Mouse (Mus musculus) neural tube, embryonic 10.5 days (tissue): ENCODE results near the gene Slco3a1.

ENCODE experiments used
- DNase-seq: peaks from one replicate; pipeline ENCODE4 v3.0.0-alpha.2; 2017; ENCODE audit warnings: low spot score; ENCODE audit errors: extremely low spot score

The Slco3a1 gene

DNA sequence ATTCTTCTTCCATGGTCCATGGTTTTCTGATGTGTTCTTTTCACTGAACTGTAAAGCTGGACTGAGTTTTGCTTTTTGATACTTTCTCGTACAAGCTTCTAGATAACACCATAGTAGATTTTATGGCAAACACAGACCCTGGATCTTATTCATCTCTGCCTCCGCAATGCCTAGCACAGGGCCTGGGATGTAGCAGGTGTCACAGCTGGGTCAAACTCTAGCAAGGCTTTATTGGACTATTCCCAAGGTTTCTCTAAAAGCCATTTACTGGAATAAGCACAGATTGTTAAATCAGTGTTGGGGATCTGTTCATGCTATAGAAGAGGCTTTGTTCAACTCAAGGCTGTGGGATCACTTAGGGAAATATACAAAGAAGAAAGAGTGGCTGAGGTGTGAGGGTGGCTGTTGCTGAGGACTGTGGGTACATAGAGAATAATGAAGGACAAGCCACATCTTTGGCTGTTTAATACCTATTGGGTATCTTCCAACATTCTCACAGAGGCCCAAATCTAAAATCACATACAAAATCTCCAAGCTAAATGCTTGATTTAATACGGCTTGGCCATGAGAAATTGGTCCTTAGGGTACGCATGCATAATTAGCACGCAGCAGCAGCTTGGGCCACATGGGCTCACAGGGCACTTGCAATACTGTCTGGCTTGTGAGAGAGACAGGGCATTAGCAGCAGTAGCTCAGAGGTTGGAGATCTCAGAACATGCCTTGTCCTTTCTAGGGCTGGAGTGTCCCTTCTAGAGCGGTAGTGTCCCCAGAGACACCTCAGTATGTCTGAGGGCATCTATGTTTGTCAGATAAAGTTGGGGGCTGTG is 241.1 kb downstream of the Slco3a1 start:
- no peak for DNase-seq

DNA sequence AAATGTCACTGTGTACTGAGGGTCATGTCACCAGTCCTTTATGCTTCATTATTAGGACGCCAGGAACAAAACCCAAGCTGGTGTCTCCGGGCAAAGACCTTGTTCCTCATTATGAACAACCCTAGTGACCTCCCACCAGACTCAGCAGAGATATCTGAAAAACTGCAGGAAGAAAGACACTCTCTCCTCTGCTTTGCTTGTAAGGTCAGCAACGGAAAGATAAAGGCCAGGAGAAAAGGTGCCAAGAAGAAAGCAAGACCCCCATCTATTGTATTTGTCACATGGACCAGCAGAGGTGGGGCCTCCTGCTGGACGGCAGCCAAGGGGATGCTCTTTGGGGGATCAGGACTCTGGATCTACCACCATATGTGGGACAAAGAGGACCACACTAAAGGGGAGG is 243.0 kb downstream of the Slco3a1 start:
- DNase-seq, result no peak

- no peak for DNase-seq
Measured at GRCm38 (mm10) chr7:74303611-74304300, 250.8 kb downstream of the Slco3a1 start.

GRCm38 (mm10) chr7:74303081-74303480 is 251.5 kb downstream of the Slco3a1 start:
- DNase-seq, result no peak

- DNase-seq, result no peak
Measured at GRCm38 (mm10) chr7:74286531-74286930, 268.0 kb downstream of the Slco3a1 start.

DNA sequence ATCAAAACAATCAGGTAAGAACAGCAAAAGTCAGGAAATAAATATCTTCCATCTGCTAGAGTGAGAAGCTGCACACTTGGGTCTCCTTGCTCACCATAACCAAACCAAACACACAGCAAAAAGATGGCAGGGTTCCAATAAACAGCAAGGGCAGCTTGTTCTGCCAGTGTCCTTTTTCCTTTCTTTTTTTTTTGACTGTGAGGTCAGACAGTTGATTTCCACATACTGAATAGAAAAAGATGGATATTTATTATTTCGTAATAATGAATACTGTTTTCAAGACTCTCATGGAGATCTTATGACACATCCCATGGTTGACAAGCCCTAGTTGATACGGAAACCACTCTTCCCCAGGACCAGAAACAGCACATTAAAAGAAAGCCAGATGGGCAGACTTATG is 274.2 kb downstream of the Slco3a1 start:
- DNase-seq, result no peak

DNA sequence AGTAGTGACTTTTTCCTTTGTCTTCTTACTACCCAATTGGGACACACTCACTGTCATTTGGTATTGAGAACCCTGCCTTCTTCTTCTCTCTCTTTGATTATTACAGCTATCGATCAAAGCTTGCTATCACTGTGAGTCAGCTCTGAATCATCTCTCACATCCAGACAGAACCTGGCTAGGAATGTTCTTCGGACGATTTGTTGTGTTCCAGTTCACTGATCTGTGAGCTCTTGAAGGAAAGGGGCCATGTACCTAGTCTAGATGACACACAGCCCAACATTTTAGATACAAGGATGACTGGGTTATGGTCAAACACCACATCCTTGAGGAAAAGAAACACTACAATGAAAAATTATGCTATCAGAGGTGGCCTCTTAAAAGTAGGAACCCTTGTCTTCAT is 275.2 kb downstream of the Slco3a1 start:
- no peak for DNase-seq

GRCm38 (mm10) chr7:74270089-74270394 is 284.5 kb downstream of the Slco3a1 start:
- DNase-seq, result no peak

- no peak for DNase-seq
Measured at GRCm38 (mm10) chr7:74269283-74270088, 285.1 kb downstream of the Slco3a1 start.

GRCm38 (mm10) chr7:74266511-74267168 is 287.9 kb downstream of the Slco3a1 start:
- no peak for DNase-seq

- DNase-seq, result no peak
Measured at GRCm38 (mm10) chr7:74256291-74256690, 298.3 kb downstream of the Slco3a1 start.

GRCm38 (mm10) chr7:74252066-74252465 is 302.5 kb downstream of the Slco3a1 start:
- no peak for DNase-seq

DNA sequence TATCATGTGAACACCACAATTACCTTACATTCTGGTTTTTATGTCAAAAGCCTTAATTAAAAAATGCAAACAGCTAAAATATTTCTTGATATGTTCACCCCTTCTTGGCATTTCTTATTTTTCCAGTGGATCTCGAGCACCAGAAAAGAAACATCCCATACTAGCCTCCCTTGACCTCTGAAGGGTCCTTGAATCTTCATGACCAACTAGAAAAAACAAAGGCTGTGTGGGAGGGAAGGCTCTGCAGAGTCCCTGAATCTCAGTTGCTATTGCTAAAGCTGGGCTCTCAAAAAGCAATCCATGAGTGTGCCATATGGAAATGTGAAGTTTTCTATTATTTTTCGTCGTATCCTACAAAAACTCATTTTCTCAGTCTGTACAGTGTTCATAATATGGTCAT is 313.3 kb downstream of the Slco3a1 start:
- no peak for DNase-seq

- DNase-seq, result peak; percentile 21
Measured at GRCm38 (mm10) chr7:74240459-74241172, 314.0 kb downstream of the Slco3a1 start.
